In genomic region chr4:40238483-40239408, GRCm38 (mm10) we compare ENCODE assay signal across 8 mouse cellular contexts. TPM values are rescaled to one million over a fixed set of nuclear protein-coding genes. Genes with fewer than 3 reads are reported as not detected.
A peak's percentile ranks its signal among the peaks of the same experiment; 100 is the strongest.
DNase-seq lines count a peak whose midpoint lies in the region; ATAC-seq and TF ChIP-seq lines count a peak whose summit lies in the region.

No protein-coding gene starts in this region.

- no peak for TF ChIP-seq CTCF in MEL (IDR thresholded peaks at IDR 0.05 in 2 of 3, conservative IDR thresholded peaks at IDR 0.05 in 1 of 3; ENCODE audit: control insufficient read depth in 1 of 3, insufficient read depth in 1 of 3, low read depth in 2 of 3, low read length in 3 of 3, poor library complexity in 1 of 3, severe bottlenecking in 1 of 3)

- TF ChIP-seq EP300 in MEL (IDR thresholded peaks at IDR 0.05; ENCODE audit: low read depth in 1 of 2, low read length in 2 of 2): no peak

- no peak for TF ChIP-seq POLR2A in MEL (IDR thresholded peaks at IDR 0.05; ENCODE audit: control insufficient read depth in 1 of 2, insufficient read depth in 1 of 2, low read depth in 1 of 2, low read length in 2 of 2, poor library complexity in 1 of 2)

- H3K9ac ChIP-seq in MEL (ENCODE audit: control insufficient read depth, low read depth, low read length, poor library complexity, severe bottlenecking): peak overlapping the region; percentile 65
- H3K9ac ChIP-seq in forebrain, embryonic 12.5 days: peak overlapping the region; percentile 59
- peak overlapping the region; percentile 60 for H3K9ac ChIP-seq in limb, embryonic 11.5 days (ENCODE audit: low read length)
- H3K9ac ChIP-seq in midbrain, embryonic 11.5 days (ENCODE audit: low read length): peak overlapping the region; percentile 35
- peak overlapping the region; percentile 83 for H3K9ac ChIP-seq in stomach, embryonic 16.5 days (ENCODE audit: low read length)

- no peaks in the 10 kb centered on the region for H3K27me3 ChIP-seq in MEL (ENCODE audit: control insufficient read depth in 1 of 2, insufficient read depth in 2 of 2, low read length in 2 of 2)
- H3K27me3 ChIP-seq in forebrain, embryonic 12.5 days: no peaks in the 10 kb centered on the region
- H3K27me3 ChIP-seq in limb, embryonic 11.5 days (ENCODE audit: control insufficient read depth, insufficient read depth, low read length): no peaks in the 10 kb centered on the region
- no peaks in the 10 kb centered on the region for H3K27me3 ChIP-seq in midbrain, embryonic 11.5 days (ENCODE audit: control insufficient read depth, insufficient read depth, low read length)
- no peaks in the 10 kb centered on the region for H3K27me3 ChIP-seq in stomach, embryonic 16.5 days (ENCODE audit: control insufficient read depth, insufficient read depth, low read length)

- under 1% methylated on average over 17 of the region's 17 CpGs for WGBS in forebrain, embryonic 12.5 days
- 2% methylated on average over 17 of the region's 17 CpGs for WGBS in limb, embryonic 11.5 days
- 1% methylated on average over 17 of the region's 17 CpGs for WGBS in midbrain, embryonic 11.5 days
- 2% methylated on average over 17 of the region's 17 CpGs for WGBS in stomach, embryonic 16.5 days

- peaks cover 0 to 4% of the 10 kb centered on the region in 2 experiments; a peak in 1 of 4 replicates for H3K4me1 ChIP-seq in MEL (ENCODE audit: control insufficient read depth in 1 of 2, insufficient read depth in 2 of 2, low read length in 2 of 2)
- peaks cover 15% of the 10 kb centered on the region for H3K4me1 ChIP-seq in forebrain, embryonic 12.5 days
- 0 out of 2 replicates have a peak, but pooled peaks cover 6% of the 10 kb centered on the region for H3K4me1 ChIP-seq in limb, embryonic 11.5 days (ENCODE audit: control insufficient read depth, insufficient read depth, low read length)
- peaks cover 5% of the 10 kb centered on the region; the same call in 1 of the 2 replicates for H3K4me1 ChIP-seq in midbrain, embryonic 11.5 days (ENCODE audit: control insufficient read depth, insufficient read depth, low read length)
- peaks cover 3% of the 10 kb centered on the region; the same call in 1 of the 2 replicates for H3K4me1 ChIP-seq in stomach, embryonic 16.5 days (ENCODE audit: control insufficient read depth, insufficient read depth, low read length)

- no peak for TF ChIP-seq RAD21 in MEL (IDR thresholded peaks at IDR 0.05; ENCODE audit: low read depth, low read length)

- peak overlapping the region; percentile 79 for H3K4me2 ChIP-seq in forebrain, embryonic 12.5 days
- H3K4me2 ChIP-seq in limb, embryonic 11.5 days (ENCODE audit: low read depth, severe bottlenecking): peak overlapping the region; percentile 88
- H3K4me2 ChIP-seq in midbrain, embryonic 11.5 days: peak overlapping the region; percentile 52
- peak overlapping the region; percentile 90 for H3K4me2 ChIP-seq in stomach, embryonic 16.5 days (ENCODE audit: low read depth, low read length)

- no peaks in the 10 kb centered on the region for H3K9me3 ChIP-seq in MEL (replicated peaks; ENCODE audit: insufficient read depth, low read length)
- no peaks in the 10 kb centered on the region for H3K9me3 ChIP-seq in forebrain, embryonic 12.5 days
- H3K9me3 ChIP-seq in limb, embryonic 11.5 days (ENCODE audit: control insufficient read depth, low read length): no peaks in the 10 kb centered on the region
- no peaks in the 10 kb centered on the region for H3K9me3 ChIP-seq in midbrain, embryonic 11.5 days (ENCODE audit: control insufficient read depth, low read length)
- H3K9me3 ChIP-seq in stomach, embryonic 16.5 days (replicated peaks; ENCODE audit: control insufficient read depth, low read length): no peaks in the 10 kb centered on the region

- peak overlapping the region; percentile 33 for H3K27ac ChIP-seq in MEL (ENCODE audit: control insufficient read depth, low read depth, low read length)
- H3K27ac ChIP-seq in forebrain, embryonic 12.5 days: no peak overlapping the region
- no peak overlapping the region for H3K27ac ChIP-seq in limb, embryonic 11.5 days (replicated peaks; ENCODE audit: low read depth, low read length)
- no peak overlapping the region for H3K27ac ChIP-seq in midbrain, embryonic 11.5 days (ENCODE audit: low read depth, low read length)
- peak overlapping the region; percentile 90 for H3K27ac ChIP-seq in stomach, embryonic 16.5 days (ENCODE audit: low read length)

- peaks cover 0 to 3% of the 10 kb centered on the region in 2 experiments; a peak in 2 of 4 replicates for H3K36me3 ChIP-seq in MEL (ENCODE audit: control insufficient read depth in 1 of 2, insufficient read depth in 2 of 2, low read length in 2 of 2)
- no peaks in the 10 kb centered on the region for H3K36me3 ChIP-seq in forebrain, embryonic 12.5 days (replicated peaks)
- no peaks in the 10 kb centered on the region for H3K36me3 ChIP-seq in limb, embryonic 11.5 days (ENCODE audit: control insufficient read depth, insufficient read depth, low read length)
- H3K36me3 ChIP-seq in midbrain, embryonic 11.5 days (ENCODE audit: control insufficient read depth, insufficient read depth, low read length): no peaks in the 10 kb centered on the region
- no peaks in the 10 kb centered on the region for H3K36me3 ChIP-seq in stomach, embryonic 16.5 days (ENCODE audit: control insufficient read depth, insufficient read depth, low read length)

- no peaks in the 10 kb centered on the region for H3K79me2 ChIP-seq in MEL (ENCODE audit: control insufficient read depth, insufficient read depth, low read length, poor library complexity)

- H3K4me3 ChIP-seq in MEL (ENCODE audit: control insufficient read depth in 1 of 2, insufficient read depth in 1 of 2, low read depth in 2 of 2, low read length in 2 of 2): peak overlapping the region; percentile 77 to 91
- H3K4me3 ChIP-seq in forebrain, embryonic 12.5 days (replicated peaks): peak overlapping the region; percentile 48
- peak overlapping the region; percentile 53 for H3K4me3 ChIP-seq in limb, embryonic 11.5 days (ENCODE audit: low read depth, low read length)
- H3K4me3 ChIP-seq in midbrain, embryonic 11.5 days (ENCODE audit: low read depth, low read length): peak overlapping the region; percentile 34
- H3K4me3 ChIP-seq in stomach, embryonic 16.5 days (replicated peaks; ENCODE audit: low read length): peak overlapping the region; percentile 79

- DNase-seq in MEL (ENCODE audit: low read depth, low spot score): peak; percentile 76
- DNase-seq in adrenal gland, postnatal 36 days: peak; percentile 85 to 86
- peak; percentile 65 for DNase-seq in heart, postnatal 4 days
- DNase-seq in limb, embryonic 11.5 days (ENCODE audit: low spot score): peak; percentile 44
- DNase-seq in midbrain, embryonic 11.5 days (ENCODE audit: low spot score, missing footprints): peak; percentile 89
- DNase-seq in layer of hippocampus, adult 9-11 months: no peak

- ATAC-seq in forebrain, embryonic 12.5 days (ENCODE audit: low FRiP score): peak; percentile 27; the same call in 1 of the 2 replicates
- no peak for ATAC-seq in limb, embryonic 11.5 days (ENCODE audit: insufficient number of reproducible peaks, low FRiP score, low TSS enrichment, low read depth)
- peak; percentile 55 for ATAC-seq in midbrain, embryonic 11.5 days (ENCODE audit: low FRiP score)
- ATAC-seq in stomach, embryonic 16.5 days (ENCODE audit: insufficient read depth, low FRiP score): peak; percentile 79

RNA-seq across cellular contexts. Expression of gene Ddx58, which starts 0.9 kb away (rescaled TPM):
- 0.26 and 0.58 TPM in 2 replicates for total RNA-seq in MEL (2012; rRNA removed)
- polyA plus RNA-seq in MEL (2012; ENCODE audit: insufficient read depth in 1 of 2, insufficient read length in 2 of 2, low read depth in 1 of 2, low replicate concordance in 2 of 2, missing spikeins in 1 of 2): 1 to 10 TPM in 1 of 2 experiments, not detected in 1; 1.0 TPM
- 10 to 100 TPM; 25.9 to 39.6 TPM for total RNA-seq in adrenal gland, postnatal 36 days (2021)
- polyA plus RNA-seq in forebrain, embryonic 12.5 days (2016; fragmentation: Nextera tagmentation; extraction: Ambion mirVana): 2.7 and 4.2 TPM in 2 replicates
- 1 to 10 TPM; 6.9 to 7.4 TPM for total RNA-seq in heart, postnatal 4 days (2021)
- polyA plus RNA-seq in limb, embryonic 11.5 days (2014; fragmentation: Nextera tagmentation; extraction: Ambion mirVana): 4.8 and 6.4 TPM in 2 replicates
- 2.1 and 3.0 TPM in 2 replicates for polyA plus RNA-seq in midbrain, embryonic 11.5 days (2014; fragmentation: Nextera tagmentation; extraction: Ambion mirVana)
- polyA plus RNA-seq in stomach, embryonic 16.5 days (2015; fragmentation: Nextera tagmentation; extraction: Ambion mirVana): 14.2 and 15.1 TPM in 2 replicates

RNA-seq across cellular contexts. Expression of gene Smim27, which starts 30.6 kb away (rescaled TPM):
- 5.7 and 7.3 TPM in 2 replicates for total RNA-seq in MEL (2012; rRNA removed)
- polyA plus RNA-seq in MEL (2012; ENCODE audit: insufficient read depth in 1 of 2, insufficient read length in 2 of 2, low read depth in 1 of 2, low replicate concordance in 2 of 2, missing spikeins in 1 of 2): 10 to 100 TPM in 1 of 2 experiments, not detected in 1; 12.1 TPM
- 10 to 100 TPM; 41.9 to 57.3 TPM for total RNA-seq in adrenal gland, postnatal 36 days (2021)
- 32.7 and 35.3 TPM in 2 replicates for polyA plus RNA-seq in forebrain, embryonic 12.5 days (2016; fragmentation: Nextera tagmentation; extraction: Ambion mirVana)
- 10 to 100 TPM; 37.0 to 37.9 TPM for total RNA-seq in heart, postnatal 4 days (2021)
- 24.7 and 25.4 TPM in 2 replicates for polyA plus RNA-seq in limb, embryonic 11.5 days (2014; fragmentation: Nextera tagmentation; extraction: Ambion mirVana)
- polyA plus RNA-seq in midbrain, embryonic 11.5 days (2014; fragmentation: Nextera tagmentation; extraction: Ambion mirVana): 28.8 and 38.0 TPM in 2 replicates
- polyA plus RNA-seq in stomach, embryonic 16.5 days (2015; fragmentation: Nextera tagmentation; extraction: Ambion mirVana): 33.6 and 34.4 TPM in 2 replicates

RNA-seq across cellular contexts. Expression of gene Topors, which starts 30.9 kb away (rescaled TPM):
- 36.2 and 38.3 TPM in 2 replicates for total RNA-seq in MEL (2012; rRNA removed)
- 10 to 100 TPM; 32.0 to 62.7 TPM for polyA plus RNA-seq in MEL (2012; ENCODE audit: insufficient read depth in 1 of 2, insufficient read length in 2 of 2, low read depth in 1 of 2, low replicate concordance in 2 of 2, missing spikeins in 1 of 2)
- 10 to 100 TPM; 29.6 to 32.0 TPM for total RNA-seq in adrenal gland, postnatal 36 days (2021)
- polyA plus RNA-seq in forebrain, embryonic 12.5 days (2016; fragmentation: Nextera tagmentation; extraction: Ambion mirVana): 51.4 and 53.7 TPM in 2 replicates
- total RNA-seq in heart, postnatal 4 days (2021): 10 to 100 TPM; 21.2 to 22.0 TPM
- 58.2 and 58.3 TPM in 2 replicates for polyA plus RNA-seq in limb, embryonic 11.5 days (2014; fragmentation: Nextera tagmentation; extraction: Ambion mirVana)
- polyA plus RNA-seq in midbrain, embryonic 11.5 days (2014; fragmentation: Nextera tagmentation; extraction: Ambion mirVana): 48.9 and 52.3 TPM in 2 replicates
- polyA plus RNA-seq in stomach, embryonic 16.5 days (2015; fragmentation: Nextera tagmentation; extraction: Ambion mirVana): 30.6 and 32.5 TPM in 2 replicates

RNA-seq across cellular contexts. Expression of gene Ndufb6, which starts 40.5 kb away (rescaled TPM):
- total RNA-seq in MEL (2012; rRNA removed): 225 and 229 TPM in 2 replicates
- polyA plus RNA-seq in MEL (2012; ENCODE audit: insufficient read depth in 1 of 2, insufficient read length in 2 of 2, low read depth in 1 of 2, low replicate concordance in 2 of 2, missing spikeins in 1 of 2): 100 to 1,000 TPM in 1 of 2 experiments, not detected in 1; 146 TPM
- total RNA-seq in adrenal gland, postnatal 36 days (2021): 100 to 1,000 TPM; 253 to 277 TPM
- polyA plus RNA-seq in forebrain, embryonic 12.5 days (2016; fragmentation: Nextera tagmentation; extraction: Ambion mirVana): 272 and 275 TPM in 2 replicates
- total RNA-seq in heart, postnatal 4 days (2021): 100 to 1,000 TPM; 396 to 411 TPM
- 301 and 304 TPM in 2 replicates for polyA plus RNA-seq in limb, embryonic 11.5 days (2014; fragmentation: Nextera tagmentation; extraction: Ambion mirVana)
- polyA plus RNA-seq in midbrain, embryonic 11.5 days (2014; fragmentation: Nextera tagmentation; extraction: Ambion mirVana): 280 and 289 TPM in 2 replicates
- polyA plus RNA-seq in stomach, embryonic 16.5 days (2015; fragmentation: Nextera tagmentation; extraction: Ambion mirVana): 319 and 364 TPM in 2 replicates

Comparison
In these comparisons a context has a peak if more than half of its experiments do, and no peak if none do; other contexts are left out.
1. H3K27ac ChIP-seq: peak in MEL (single experiment) and stomach, embryonic 16.5 days (single experiment); none in forebrain, embryonic 12.5 days (single experiment), limb, embryonic 11.5 days (single experiment) and midbrain, embryonic 11.5 days (single experiment).
2. H3K4me3 ChIP-seq: peak in every context shown above with its lines; median percentile 84 in MEL; 79 in stomach, embryonic 16.5 days; 53 in limb, embryonic 11.5 days; 48 in forebrain, embryonic 12.5 days; 34 in midbrain, embryonic 11.5 days.
3. Peak in every context shown above with its lines, with median percentiles within 50 percentile points of each other: H3K9ac ChIP-seq and H3K4me2 ChIP-seq.